Mouse (Mus musculus) MEL (cell line): ENCODE results near the gene Celsr2. TPM values are rescaled to one million over a fixed set of nuclear protein-coding genes. Genes with fewer than 3 reads are reported as not detected.

Source experiments
- DNase-seq: peaks from one replicate; pipeline ENCODE4 v3.0.0; 2011; ENCODE audit warnings: low read depth, low spot score
- H3K27ac ChIP-seq: 2 replicates; pipeline ENCODE4 v1.5.1; 2012; ENCODE audit warnings: low read depth, mild to moderate bottlenecking, control low read depth, low read length, moderate library complexity; ENCODE audit not compliant: control insufficient read depth
- H3K27me3 ChIP-seq, 2 experiments: fragments of 150-350 bp in 1 of 2; sonication (generic) in 1 of 2; 2 replicates each; pipeline ENCODE4 v1.6.1; 2012; ENCODE audit warnings: low read length in 2 of 2, mild to moderate bottlenecking in 2 of 2, improper control_type of control experiment in 1 of 2, moderate library complexity in 1 of 2; ENCODE audit not compliant: insufficient read depth in 2 of 2, control insufficient read depth in 1 of 2
- H3K36me3 ChIP-seq, 2 experiments: 2 replicates each; pipeline ENCODE4 v1.6.1; 2012 to 2014; ENCODE audit warnings: low read length in 2 of 2, improper control_type of control experiment in 1 of 2, inconsistent platforms in 1 of 2, mild to moderate bottlenecking in 1 of 2; ENCODE audit not compliant: insufficient read depth in 2 of 2, control insufficient read depth in 1 of 2
- H3K4me1 ChIP-seq, 2 experiments: fragments of 150-350 bp in 1 of 2; sonication (generic) in 1 of 2; 2 replicates each; pipeline ENCODE4 v1.6.1; 2012; ENCODE audit warnings: low read length in 2 of 2, improper control_type of control experiment in 1 of 2, mild to moderate bottlenecking in 1 of 2; ENCODE audit not compliant: insufficient read depth in 2 of 2, control insufficient read depth in 1 of 2
- H3K4me3 ChIP-seq, 2 experiments: fragments of 150-350 bp in 1 of 2; sonication (generic) in 1 of 2; 2 replicates each; pipeline ENCODE4 v1.5.1; 2012; ENCODE audit warnings: low read depth in 2 of 2, low read length in 2 of 2, mild to moderate bottlenecking in 2 of 2, moderate library complexity in 2 of 2, control low read depth in 1 of 2, improper control_type of control experiment in 1 of 2; ENCODE audit not compliant: control insufficient read depth in 1 of 2, insufficient read depth in 1 of 2
- H3K79me2 ChIP-seq: 2 replicates; pipeline ENCODE4 v1.6.1; 2012; ENCODE audit warnings: mild to moderate bottlenecking, low read length, moderate library complexity; ENCODE audit not compliant: control insufficient read depth, poor library complexity, insufficient read depth
- H3K9ac ChIP-seq: 2 replicates; pipeline ENCODE4 v1.6.1; 2012; ENCODE audit warnings: low read depth, mild to moderate bottlenecking, control low read depth, low read length, moderate library complexity; ENCODE audit not compliant: control insufficient read depth, poor library complexity, severe bottlenecking
- H3K9me3 ChIP-seq: fragments of 150-350 bp; sonication (generic); replicated peaks from 2 replicates; pipeline ENCODE4 v1.6.1; 2012; ENCODE audit warnings: mild to moderate bottlenecking, low read length, improper control_type of control experiment, moderate library complexity; ENCODE audit not compliant: insufficient read depth
- BHLHE40 ChIP-seq: IDR thresholded peaks from 2 replicates; pipeline ENCODE4 v1.6.1; 2012; ENCODE audit warnings: low read depth, mild to moderate bottlenecking, inconsistent platforms, low read length, improper control_type of control experiment, borderline replicate concordance
- CHD2 ChIP-seq: IDR thresholded peaks from 2 replicates; pipeline ENCODE4 v1.6.1; 2011; ENCODE audit warnings: low read length, improper control_type of control experiment
- E2F4 ChIP-seq: IDR thresholded peaks from 2 replicates; pipeline ENCODE4 v1.6.1; 2011; ENCODE audit warnings: low read depth, low read length, improper control_type of control experiment, borderline replicate concordance
- ELF1 ChIP-seq: IDR thresholded peaks from 2 replicates; pipeline ENCODE4 v1.6.1; 2014; ENCODE audit warnings: low read depth, mild to moderate bottlenecking, inconsistent platforms, low read length, improper control_type of control experiment, moderate library complexity
- ETS1 ChIP-seq: IDR thresholded peaks from 2 replicates; pipeline ENCODE4 v1.6.1; 2012; ENCODE audit warnings: low read depth, mild to moderate bottlenecking, inconsistent platforms, low read length, improper control_type of control experiment, moderate library complexity
- GABPA ChIP-seq: IDR thresholded peaks from 2 replicates; pipeline ENCODE4 v1.6.1; 2012; ENCODE audit warnings: low read depth, mild to moderate bottlenecking, inconsistent platforms, low read length, improper control_type of control experiment, moderate library complexity
- GATA1 ChIP-seq: IDR thresholded peaks from 2 replicates; pipeline ENCODE4 v1.6.1; 2011; ENCODE audit warnings: low read depth, low read length, improper control_type of control experiment
- HCFC1 ChIP-seq: IDR thresholded peaks from 2 replicates; pipeline ENCODE4 v1.6.1; 2012; ENCODE audit warnings: low read depth, mild to moderate bottlenecking, inconsistent platforms, low read length, improper control_type of control experiment, moderate library complexity
- JUND ChIP-seq: IDR thresholded peaks from 2 replicates; pipeline ENCODE4 v1.6.1; 2011; ENCODE audit warnings: low read depth, mild to moderate bottlenecking, improper control_type of control experiment, low read length
- KAT2A ChIP-seq: conservative IDR thresholded peaks from 2 replicates; pipeline ENCODE4 v1.6.1; 2012; ENCODE audit warnings: low read depth, low read length, improper control_type of control experiment, inconsistent platforms
- MAX ChIP-seq: IDR thresholded peaks from 2 replicates; pipeline ENCODE4 v1.6.1; 2011; ENCODE audit warnings: low read length, improper control_type of control experiment
- MAZ ChIP-seq: IDR thresholded peaks from 2 replicates; pipeline ENCODE4 v1.6.1; 2012; ENCODE audit warnings: low read depth, mild to moderate bottlenecking, inconsistent platforms, low read length, improper control_type of control experiment
- MEF2A ChIP-seq: IDR thresholded peaks from 2 replicates; pipeline ENCODE4 v1.6.1; 2014; ENCODE audit warnings: low read depth, mild to moderate bottlenecking, inconsistent platforms, low read length, improper control_type of control experiment; ENCODE audit not compliant: poor library complexity, insufficient replicate concordance, severe bottlenecking; ENCODE audit errors: extremely low read depth
- MXI1 ChIP-seq: IDR thresholded peaks from 2 replicates; pipeline ENCODE4 v1.6.1; 2011; ENCODE audit warnings: mild to moderate bottlenecking, low read depth, low read length, improper control_type of control experiment
- MYB ChIP-seq: IDR thresholded peaks from 2 replicates; pipeline ENCODE4 v1.6.1; 2011; ENCODE audit warnings: mild to moderate bottlenecking, low read depth, low read length, improper control_type of control experiment
- MYC ChIP-seq: IDR thresholded peaks from 2 replicates; pipeline ENCODE4 v1.6.1; 2011; ENCODE audit warnings: low read depth, mild to moderate bottlenecking, low read length, improper control_type of control experiment, moderate library complexity
- NELFE ChIP-seq: IDR thresholded peaks from 2 replicates; pipeline ENCODE4 v1.6.1; 2011; ENCODE audit warnings: low read depth, low read length, improper control_type of control experiment
- NRF1 ChIP-seq: IDR thresholded peaks from 2 replicates; pipeline ENCODE4 v1.6.1; 2014; ENCODE audit warnings: low read depth, mild to moderate bottlenecking, inconsistent platforms, low read length, improper control_type of control experiment, moderate library complexity; ENCODE audit not compliant: poor library complexity, insufficient read depth, severe bottlenecking
- POLR2A ChIP-seq, 2 experiments: IDR thresholded peaks; 2 replicates each; pipeline ENCODE4 v1.6.1; 2011 to 2012; ENCODE audit warnings: low read length in 2 of 2, mild to moderate bottlenecking in 2 of 2, control low read depth in 1 of 2, improper control_type of control experiment in 1 of 2, low read depth in 1 of 2, moderate library complexity in 1 of 2; ENCODE audit not compliant: control insufficient read depth in 1 of 2, insufficient read depth in 1 of 2, poor library complexity in 1 of 2
- POLR2AphosphoS2 ChIP-seq: IDR thresholded peaks from 2 replicates; pipeline ENCODE4 v1.6.1; 2011; ENCODE audit warnings: low read length, improper control_type of control experiment
- RAD21 ChIP-seq: IDR thresholded peaks from 2 replicates; pipeline ENCODE4 v1.6.1; 2011; ENCODE audit warnings: mild to moderate bottlenecking, low read depth, low read length, improper control_type of control experiment
- RCOR1 ChIP-seq: IDR thresholded peaks from 2 replicates; pipeline ENCODE4 v1.6.1; 2012; ENCODE audit warnings: low read depth, mild to moderate bottlenecking, inconsistent platforms, low read length, improper control_type of control experiment
- SMC3 ChIP-seq: IDR thresholded peaks from 2 replicates; pipeline ENCODE4 v1.6.1; 2011; ENCODE audit warnings: low read depth, low read length, improper control_type of control experiment
- TAL1 ChIP-seq: IDR thresholded peaks from 2 replicates; pipeline ENCODE4 v1.6.1; 2012; ENCODE audit warnings: mild to moderate bottlenecking, inconsistent platforms, low read length, moderate library complexity, mixed read lengths
- TBP ChIP-seq: IDR thresholded peaks from 2 replicates; pipeline ENCODE4 v1.8.0; 2011; ENCODE audit warnings: low read depth, low read length, improper control_type of control experiment
- TCF12 ChIP-seq: IDR thresholded peaks from 2 replicates; pipeline ENCODE4 v1.6.1; 2014; ENCODE audit warnings: low read depth, mild to moderate bottlenecking, inconsistent platforms, low read length, improper control_type of control experiment, moderate library complexity
- UBTF ChIP-seq: IDR thresholded peaks from 2 replicates; pipeline ENCODE4 v1.6.1; 2012; ENCODE audit warnings: low read depth, mild to moderate bottlenecking, inconsistent platforms, low read length, improper control_type of control experiment, moderate library complexity, borderline replicate concordance; ENCODE audit not compliant: insufficient read depth
- USF1 ChIP-seq: IDR thresholded peaks from 2 replicates; pipeline ENCODE4 v1.6.1; 2014; ENCODE audit warnings: low read depth, mild to moderate bottlenecking, inconsistent platforms, low read length, improper control_type of control experiment, moderate library complexity
- USF2 ChIP-seq, 2 experiments: IDR thresholded peaks; 2 replicates each; pipeline ENCODE4 v1.6.1; 2011 to 2012; ENCODE audit warnings: improper control_type of control experiment in 2 of 2, low read length in 2 of 2, borderline replicate concordance in 1 of 2, inconsistent platforms in 1 of 2, low read depth in 1 of 2, mild to moderate bottlenecking in 1 of 2; ENCODE audit not compliant: insufficient read depth in 1 of 2
- ZC3H11A ChIP-seq: IDR thresholded peaks from 2 replicates; pipeline ENCODE4 v1.6.1; 2012; ENCODE audit warnings: low read depth, mild to moderate bottlenecking, inconsistent platforms, low read length, improper control_type of control experiment
- ZMIZ1 ChIP-seq: IDR thresholded peaks from 2 replicates; pipeline ENCODE4 v1.6.1; 2012; ENCODE audit warnings: low read depth, mild to moderate bottlenecking, inconsistent platforms, low read length, improper control_type of control experiment, moderate library complexity
- ZNF384 ChIP-seq: IDR thresholded peaks from 2 replicates; pipeline ENCODE4 v1.6.1; 2012; ENCODE audit warnings: low read depth, mild to moderate bottlenecking, inconsistent platforms, low read length, improper control_type of control experiment
- polyA plus RNA-seq, 2 experiments: library from polyadenylated mRNA; stranded (reverse) in 1 of 2; unstranded in 1 of 2; fragments of >175 nt in 1 of 2; fragments of >200 nt in 1 of 2; gene quantifications; 2 replicates each; pipeline versions ENCODE4 v1.2.1 to v1.2.4; 2012; ENCODE audit warnings: low replicate concordance in 2 of 2, low read depth in 1 of 2; ENCODE audit not compliant: insufficient read length in 2 of 2, insufficient read depth in 1 of 2, missing spikeins in 1 of 2
- total RNA-seq: library from RNA; depleted of rRNA; stranded (reverse); fragments of 300-350 nt; gene quantifications from 2 replicates; pipeline ENCODE4 v1.2.3, GENCODE M21; 2012

Gene Celsr2
- total and polyA plus RNA-seq, 3 experiments: 0.04 TPM; not detected in 2

DNA sequence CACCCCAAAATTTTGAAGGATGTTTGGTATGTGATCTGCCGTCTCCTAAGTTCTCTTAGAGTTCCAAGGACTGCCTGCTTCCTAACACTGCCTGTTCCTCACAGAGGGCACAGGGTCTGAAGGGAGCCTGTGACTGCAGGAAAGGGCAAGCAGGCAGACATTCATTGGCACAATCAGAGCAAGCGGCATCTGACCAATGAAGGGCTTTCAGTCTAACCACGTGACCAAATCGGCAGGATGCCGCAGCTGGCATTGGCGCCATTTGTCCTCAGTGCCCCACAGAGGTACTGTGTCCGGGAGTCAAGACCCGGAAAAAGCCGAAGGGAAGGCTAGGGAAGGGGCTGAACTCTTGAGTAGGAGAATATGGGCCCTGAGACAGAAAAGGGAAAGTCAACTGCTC, 48.2 kb downstream of the Celsr2 start:
- peaks cover 0 to 10% of the 10 kb centered on the region in 2 experiments; a peak in 2 of 4 replicates for H3K36me3 ChIP-seq
- H3K27ac ChIP-seq: no peak overlapping the region
- H3K4me1 ChIP-seq: peaks cover 10 to 21% of the 10 kb centered on the region in 2 experiments
- no peaks in the 10 kb centered on the region for H3K9me3 ChIP-seq
- DNase-seq: no peak
- no peak overlapping the region for H3K9ac ChIP-seq
- no peaks in the 10 kb centered on the region for H3K79me2 ChIP-seq
- no peak overlapping the region for H3K4me3 ChIP-seq
- TF ChIP-seq TAL1: no peak
- no peak for TF ChIP-seq USF2 (IDR thresholded peaks at IDR 0.05; ENCODE audit: borderline replicate concordance in 1 of 2, insufficient read depth in 1 of 2, low read depth in 1 of 2, low read length in 2 of 2)
- no peak for TF ChIP-seq CHD2
- TF ChIP-seq JUND: no peak
- no peak for TF ChIP-seq USF1
- TF ChIP-seq ZMIZ1: no peak
- TF ChIP-seq RCOR1: no peak
- no peak for TF ChIP-seq BHLHE40
- no peak for TF ChIP-seq RAD21
- TF ChIP-seq MEF2A: no peak
- TF ChIP-seq MXI1: no peak
- no peak for TF ChIP-seq NELFE
- no peak for TF ChIP-seq NRF1
- no peak for TF ChIP-seq POLR2A (IDR thresholded peaks at IDR 0.05; ENCODE audit: control insufficient read depth in 1 of 2, insufficient read depth in 1 of 2, low read depth in 1 of 2, low read length in 2 of 2, poor library complexity in 1 of 2)
- no peak for TF ChIP-seq SMC3
- TF ChIP-seq GATA1: no peak
- TF ChIP-seq UBTF: no peak
- no peak for TF ChIP-seq POLR2AphosphoS2
- TF ChIP-seq MYC: no peak
- H3K27me3 ChIP-seq: no peaks in the 10 kb centered on the region

DNA sequence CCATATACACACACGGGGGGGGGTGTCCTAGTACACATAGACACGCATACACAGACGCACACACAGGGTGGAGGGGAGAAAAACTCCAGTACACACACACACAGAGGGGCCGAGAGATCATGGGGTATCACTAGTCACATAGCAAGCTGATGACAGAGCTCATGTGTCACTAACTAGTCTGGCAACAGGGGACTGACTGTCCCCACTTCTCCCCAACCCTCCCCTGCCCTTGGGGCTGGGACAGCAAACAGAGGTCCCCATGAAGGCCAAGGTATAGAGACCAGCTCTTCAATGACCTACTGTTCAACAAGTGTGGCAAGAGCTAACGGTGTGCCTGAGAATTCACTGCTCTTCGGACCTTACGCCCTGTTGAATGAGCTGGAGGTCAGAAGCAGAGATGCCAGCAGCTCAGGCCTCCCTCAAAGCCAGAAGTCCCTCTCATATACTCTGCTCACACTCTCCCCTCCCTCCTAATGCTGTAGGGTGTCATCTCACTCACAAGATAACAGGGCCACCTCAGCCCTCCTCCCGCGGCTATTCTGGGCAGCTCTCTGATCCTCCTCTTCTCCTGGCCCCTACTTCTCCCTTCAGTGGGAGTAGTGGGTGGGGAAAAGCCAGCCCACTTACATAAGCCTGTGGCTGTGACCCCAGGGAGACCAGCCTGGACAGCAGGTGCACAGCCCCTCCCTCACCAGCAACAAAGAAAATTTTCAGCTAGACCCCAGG, 50.9 kb downstream of the Celsr2 start, which contains the start of gene Mybphl:
Gene Mybphl (plus strand): TSS at position 642 of the 726 bp plus-strand sequence.
- H3K4me3 ChIP-seq: no peak within 1 kb of the TSS
- no peak within 1 kb of the TSS for H3K27ac ChIP-seq
- H3K27me3 ChIP-seq: no peaks in the 10 kb centered on the region
- no peaks in the 10 kb centered on the region for H3K79me2 ChIP-seq
- no peak within 1 kb of the TSS for H3K9ac ChIP-seq
- H3K36me3 ChIP-seq: peaks cover 0 to 10% of the 10 kb centered on the region in 2 experiments; a peak in 2 of 4 replicates
- H3K4me1 ChIP-seq: peaks cover 10 to 20% of the 10 kb centered on the region in 2 experiments
- DNase-seq: peak; percentile 8
- no peaks in the 10 kb centered on the region for H3K9me3 ChIP-seq
- TF ChIP-seq TBP: no peak
- TF ChIP-seq ETS1: no peak
- TF ChIP-seq RAD21: no peak
- no peak for TF ChIP-seq MYB
- no peak for TF ChIP-seq ELF1
- no peak for TF ChIP-seq MEF2A
- TF ChIP-seq POLR2AphosphoS2: no peak
- no peak for TF ChIP-seq HCFC1
- TF ChIP-seq MAX: no peak
- no peak for TF ChIP-seq KAT2A
- no peak for TF ChIP-seq E2F4
- TF ChIP-seq ZC3H11A: no peak
- TF ChIP-seq GABPA: no peak
- TF ChIP-seq ZMIZ1: no peak
- TF ChIP-seq TCF12: no peak
- no peak for TF ChIP-seq MAZ
- no peak for TF ChIP-seq RCOR1
- TF ChIP-seq ZNF384: no peak
